Mouse (Mus musculus) cerebellum, postnatal 25 days (tissue): ENCODE measurements around the gene Scd4.

Experiments used
- DNase-seq, 2 experiments: peaks; one replicate each; pipeline ENCODE4 v3.0.0; 2021; ENCODE audit warnings: mixed read lengths in 2 of 2

Scd4 gene

DNA sequence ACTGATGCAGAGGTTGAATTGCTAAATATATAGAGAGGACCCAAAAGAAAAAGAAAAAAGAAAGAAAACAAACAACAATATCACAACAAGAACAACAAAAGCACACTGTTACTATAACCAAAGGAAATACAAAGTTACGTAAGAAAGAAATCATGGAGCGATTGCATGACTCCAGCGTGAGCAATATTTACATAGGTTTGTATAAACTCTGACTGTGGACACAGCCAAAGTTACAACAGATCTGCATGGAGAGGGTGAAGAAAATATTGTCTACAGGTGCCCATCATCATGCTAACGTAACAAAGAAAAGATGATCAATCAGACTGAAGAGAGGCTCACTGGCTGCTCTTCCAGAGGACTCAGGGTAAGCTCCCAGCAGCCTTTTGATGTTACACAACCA is 47.2 kb downstream of the Scd4 start:
- no peak for DNase-seq

DNA sequence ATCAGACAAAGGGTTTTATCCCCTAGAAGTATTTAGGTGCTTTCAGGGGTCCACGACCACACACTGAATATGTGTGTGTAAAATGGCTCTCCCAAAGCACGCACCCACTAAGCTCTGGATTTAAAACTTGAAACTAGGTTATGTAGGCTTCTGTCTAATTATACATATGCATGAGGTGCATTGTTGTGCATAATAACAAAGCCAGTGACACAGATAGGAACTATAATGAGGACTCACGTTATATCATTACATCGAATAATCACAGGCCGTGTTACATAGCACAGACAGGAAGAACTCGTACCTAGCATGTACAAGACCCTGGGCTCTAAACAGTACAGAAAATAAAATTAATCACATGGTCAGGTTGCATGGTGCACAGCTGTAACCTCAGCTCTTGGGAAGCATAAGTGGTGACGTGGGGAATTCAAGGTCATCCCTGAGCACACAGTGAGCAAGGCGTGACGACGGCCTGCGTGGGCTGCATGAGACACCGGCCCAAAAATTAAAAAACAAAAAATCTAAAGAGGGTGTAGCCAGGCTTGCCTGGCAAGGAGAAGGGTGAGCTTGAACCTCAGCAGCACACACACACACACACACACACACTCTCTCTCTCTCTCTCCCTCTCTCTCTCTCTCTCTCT is 49.9 kb downstream of the Scd4 start:
- DNase-seq, result no peak

DNA sequence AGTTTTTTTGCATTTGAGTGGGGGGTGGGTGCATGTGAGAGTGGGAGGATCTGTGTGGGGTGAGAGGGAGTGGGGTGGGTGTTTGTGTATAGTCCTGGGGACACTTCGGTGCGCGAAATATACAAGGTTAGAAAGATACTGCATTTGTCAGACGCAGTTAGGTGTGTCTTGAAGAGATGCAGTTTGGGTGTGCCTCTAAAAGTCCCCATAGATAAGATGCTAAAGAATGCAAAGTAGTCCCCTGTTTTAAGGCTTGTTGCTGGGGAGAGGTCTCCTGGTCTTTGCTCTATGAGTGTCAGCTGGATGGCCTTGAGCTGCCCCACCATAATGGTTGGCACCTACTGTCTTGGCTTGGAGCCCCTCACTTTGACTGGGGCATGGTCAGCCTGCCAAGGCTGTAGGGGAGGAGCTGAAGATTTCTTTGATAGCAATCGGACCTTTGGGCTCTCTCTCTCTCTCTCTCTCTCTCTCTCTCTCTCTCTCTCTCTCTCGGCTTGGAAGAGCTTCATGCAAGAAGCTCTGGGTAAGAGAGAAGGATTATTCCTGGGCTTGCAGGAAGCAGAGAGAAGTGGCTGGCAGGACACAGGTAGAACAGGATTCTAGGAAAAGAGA is 53.1 kb downstream of the Scd4 start:
- no peak for DNase-seq

DNA sequence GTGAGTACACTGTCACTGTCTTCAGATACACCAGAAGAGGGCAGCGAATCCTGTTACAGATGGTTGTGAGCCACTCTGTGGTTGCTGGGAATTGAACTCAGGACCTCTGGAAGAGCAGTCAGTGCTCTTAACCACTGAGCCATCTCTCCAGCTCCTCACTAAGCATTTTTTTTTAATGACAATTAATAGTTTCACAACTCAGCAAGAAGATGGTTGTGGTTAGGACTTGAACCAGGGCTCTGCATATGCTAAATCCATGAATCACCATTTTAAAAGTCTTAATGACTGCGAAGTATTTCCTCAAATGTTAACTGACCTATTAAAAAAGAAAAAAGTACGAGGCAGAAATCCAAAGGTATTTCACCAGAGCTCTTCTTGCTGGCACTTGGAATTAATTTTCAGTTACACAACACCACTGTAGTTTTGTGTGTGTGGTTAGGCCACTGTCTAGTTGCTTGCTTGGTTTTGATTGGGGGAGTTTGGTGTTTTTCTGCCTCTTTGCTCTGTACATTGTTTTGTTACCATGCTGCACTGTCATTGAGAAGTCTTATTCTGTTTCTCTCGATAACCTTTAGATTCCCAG is 54.3 kb downstream of the Scd4 start:
- no peak for DNase-seq

DNA sequence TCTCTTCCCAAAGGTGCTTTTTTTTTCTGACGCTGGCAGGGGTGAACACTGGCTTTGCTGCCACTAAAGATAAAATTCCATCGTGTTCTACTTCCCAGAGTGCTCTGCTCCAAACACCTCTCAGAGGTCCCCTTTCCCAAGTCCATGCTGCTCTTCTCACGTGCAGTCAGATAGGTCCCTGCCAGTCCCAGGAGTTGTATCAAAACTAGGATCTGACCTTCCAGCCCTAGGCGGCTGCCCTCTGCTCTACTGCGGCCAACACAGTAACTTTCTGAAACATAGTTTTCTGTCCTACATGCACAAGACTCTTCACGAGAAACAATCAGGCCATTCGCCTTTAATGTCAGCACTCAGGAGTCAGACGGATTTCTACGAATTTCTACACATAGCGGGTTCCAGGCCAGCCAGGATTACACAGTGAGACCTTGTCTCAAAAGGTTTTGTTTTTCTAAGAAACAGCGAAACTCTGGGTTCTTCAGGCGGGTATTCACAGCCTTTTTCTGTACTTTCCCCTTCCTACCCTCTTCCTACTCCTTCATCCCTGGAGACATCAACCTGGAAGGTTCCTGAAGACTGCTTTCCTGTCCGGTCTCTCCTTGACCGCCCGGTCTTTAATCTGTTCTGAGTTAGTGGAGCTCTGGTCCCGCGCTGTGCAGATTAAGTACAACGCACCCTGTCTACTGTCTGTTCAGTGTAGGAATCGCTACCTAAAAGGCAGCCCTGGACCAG is 55.0 kb downstream of the Scd4 start:
- no peak for DNase-seq

DNA sequence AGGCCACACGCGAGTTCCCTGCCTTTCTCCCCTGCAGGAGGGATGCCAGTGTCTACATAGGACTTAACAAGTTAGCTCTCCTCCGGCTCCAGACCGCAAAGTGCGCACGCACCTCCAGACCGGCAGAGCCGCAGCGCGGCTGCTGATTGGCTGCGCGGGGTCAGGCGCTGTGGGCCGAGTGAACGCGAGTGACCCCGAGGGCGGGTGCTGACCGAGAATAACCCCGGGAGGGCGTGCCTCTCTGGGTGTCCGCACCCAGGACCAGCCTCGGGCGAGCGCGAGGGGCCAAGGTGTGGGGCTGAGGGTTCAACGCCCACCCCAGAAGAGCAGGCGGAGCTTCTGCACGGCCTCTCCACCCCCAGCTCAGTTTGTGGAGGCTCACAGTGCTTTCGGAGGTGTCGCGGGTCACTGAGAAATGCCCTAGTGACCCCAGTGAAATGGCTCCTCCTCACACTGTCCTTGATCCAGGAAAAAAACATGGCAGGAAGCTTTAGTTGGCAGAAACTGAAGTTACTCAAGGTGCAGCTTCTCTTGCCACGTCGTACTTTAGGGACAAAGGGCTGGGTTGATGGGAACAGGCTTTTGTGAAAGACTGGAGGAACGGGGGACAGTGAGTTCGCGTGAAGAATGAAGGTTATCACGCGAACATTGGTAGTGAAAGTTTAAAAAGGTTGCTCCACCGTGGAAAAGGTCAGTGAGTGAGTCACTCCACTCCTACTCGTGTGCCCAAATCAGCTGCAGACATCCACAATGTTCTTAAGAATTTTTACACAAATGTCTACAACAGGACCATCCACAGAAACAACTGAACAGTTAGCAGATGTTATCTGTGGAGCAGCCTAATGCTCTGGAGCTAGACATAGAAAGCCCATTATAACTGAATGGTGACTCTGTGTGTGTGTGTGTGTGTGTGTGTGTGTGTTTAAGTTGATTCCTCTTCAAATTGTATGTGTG is 55.9 kb downstream of the Scd4 start:
- DNase-seq, result peak; percentile 93 to 96

GRCm38 (mm10) chr19:44389507-44389906 is 56.6 kb downstream of the Scd4 start:
- DNase-seq, result no peak

DNA sequence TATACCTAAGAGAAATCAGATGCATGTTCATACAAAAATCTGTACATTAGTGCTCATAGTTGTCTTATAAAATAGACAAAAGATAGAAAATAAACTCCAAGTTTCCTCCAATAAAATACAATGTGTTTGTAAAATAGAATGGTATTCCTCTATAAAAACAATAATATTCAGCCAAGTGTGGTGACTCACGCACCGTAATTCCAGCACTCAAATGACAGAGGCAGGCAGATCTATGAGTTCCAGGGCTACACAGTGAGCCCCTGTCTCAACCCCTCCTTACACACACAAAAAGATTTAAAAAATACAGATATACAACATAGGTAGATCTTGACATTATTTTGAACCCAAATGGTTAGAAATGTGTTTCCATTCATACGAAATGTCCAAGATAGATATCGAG is 59.0 kb downstream of the Scd4 start:
- no peak for DNase-seq

- no peak for DNase-seq
Observed at GRCm38 (mm10) chr19:44392339-44393009, 59.6 kb downstream of the Scd4 start.

- DNase-seq, result no peak
Observed at GRCm38 (mm10) chr19:44393962-44394422, 61.1 kb downstream of the Scd4 start.

- peak in 1 of 2 experiments; percentile 52 for DNase-seq
Observed at GRCm38 (mm10) chr19:44394972-44395371, 62.1 kb downstream of the Scd4 start.
